Mouse (Mus musculus): ENCODE measurements around the gene Rassf4. TPM values are rescaled to one million over a fixed set of nuclear protein-coding genes. Genes with fewer than 3 reads are reported as not detected.

Rassf4 gene
- polyA plus RNA-seq, 1 experiment: 0.07 TPM

GRCm38 (mm10) chr6:116712062-116712461 lies 38.3 kb upstream of the Rassf4 start:
- no peaks in the 10 kb centered on the region for H3K36me3 ChIP-seq (ENCODE audit: control insufficient read depth)
- H3K27me3 ChIP-seq (ENCODE audit: control insufficient read depth): no peaks in the 10 kb centered on the region
- H3K9me3 ChIP-seq (ENCODE audit: control insufficient read depth, low read length): no peaks in the 10 kb centered on the region
- no peak overlapping the region for H3K4me3 ChIP-seq (replicated peaks)
- no peaks in the 10 kb centered on the region for H3K4me1 ChIP-seq (ENCODE audit: control insufficient read depth)
- no peak for TF ChIP-seq TAL1 (IDR thresholded peaks at IDR 0.05; ENCODE audit: low read length)
- no peak for TF ChIP-seq GATA1 (IDR thresholded peaks at IDR 0.05; ENCODE audit: low read length)

DNA sequence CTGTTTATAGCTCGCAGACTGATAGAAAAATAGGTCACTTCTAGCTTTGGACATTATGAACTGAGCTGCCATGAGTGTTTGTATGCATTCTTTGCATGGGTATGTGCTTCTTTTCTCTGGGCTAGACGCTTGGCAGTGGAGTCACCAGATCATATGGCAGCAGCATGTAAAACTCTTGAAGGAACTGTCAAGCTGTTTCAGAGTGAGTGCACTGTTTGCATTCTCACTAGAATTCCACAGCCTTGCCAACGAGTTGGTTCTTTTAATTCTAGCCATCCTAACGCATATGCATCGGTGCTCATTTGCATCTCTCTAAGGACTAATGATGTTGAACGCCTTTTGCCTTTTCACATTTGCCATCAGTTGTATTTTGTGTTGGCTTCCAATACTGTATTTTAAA lies 30.6 kb upstream of the Rassf4 start:
- Histone ChIP-seq H3K27me3 (ENCODE audit: control insufficient read depth) (no peaks in the 10 kb centered on the region), H3K9me3 (ENCODE audit: control insufficient read depth, low read length) (no peaks in the 10 kb centered on the region), H3K4me3 (replicated peaks) (no peak overlapping the region), H3K36me3 (ENCODE audit: control insufficient read depth) (no peaks in the 10 kb centered on the region), H3K4me1 (ENCODE audit: control insufficient read depth) (no peaks in the 10 kb centered on the region)
- TF ChIP-seq TAL1 (IDR thresholded peaks at IDR 0.05; ENCODE audit: low read length): no peak
- TF ChIP-seq GATA1 (IDR thresholded peaks at IDR 0.05; ENCODE audit: low read length): no peak

GRCm38 (mm10) chr6:116700821-116701220 lies 27.1 kb upstream of the Rassf4 start:
- no peaks in the 10 kb centered on the region for H3K36me3 ChIP-seq (ENCODE audit: control insufficient read depth)
- TF ChIP-seq TAL1 (IDR thresholded peaks at IDR 0.05; ENCODE audit: low read length): no peak
- no peak for TF ChIP-seq GATA1 (IDR thresholded peaks at IDR 0.05; ENCODE audit: low read length)
- H3K4me1 ChIP-seq (ENCODE audit: control insufficient read depth): no peaks in the 10 kb centered on the region
- H3K27me3 ChIP-seq (ENCODE audit: control insufficient read depth): no peaks in the 10 kb centered on the region
- no peaks in the 10 kb centered on the region for H3K9me3 ChIP-seq (ENCODE audit: control insufficient read depth, low read length)
- no peak overlapping the region for H3K4me3 ChIP-seq (replicated peaks)

- Histone ChIP-seq H3K9me3 (ENCODE audit: control insufficient read depth, low read length) (no peaks in the 10 kb centered on the region), H3K4me3 (replicated peaks) (no peak overlapping the region)
Measured at GRCm38 (mm10) chr6:116697896-116698425, 24.2 kb upstream of the Rassf4 start.

GRCm38 (mm10) chr6:116697413-116697812 lies 23.7 kb upstream of the Rassf4 start:
- Histone ChIP-seq H3K27me3 (ENCODE audit: control insufficient read depth) (no peaks in the 10 kb centered on the region), H3K36me3 (ENCODE audit: control insufficient read depth) (no peaks in the 10 kb centered on the region), H3K4me3 (replicated peaks) (no peak overlapping the region), H3K9me3 (ENCODE audit: control insufficient read depth, low read length) (no peaks in the 10 kb centered on the region), H3K4me1 (ENCODE audit: control insufficient read depth) (no peaks in the 10 kb centered on the region)
- TF ChIP-seq GATA1 (IDR thresholded peaks at IDR 0.05; ENCODE audit: low read length) (no peak), TAL1 (IDR thresholded peaks at IDR 0.05; ENCODE audit: low read length) (no peak)

More at GRCm38 (mm10) chr6:116697896-116698425, 24.2 kb upstream of the Rassf4 start:
- TF ChIP-seq GATA1 (IDR thresholded peaks at IDR 0.05; ENCODE audit: low read length): no peak
- no peak for TF ChIP-seq TAL1 (IDR thresholded peaks at IDR 0.05; ENCODE audit: low read length)
- no peaks in the 10 kb centered on the region for H3K4me1 ChIP-seq (ENCODE audit: control insufficient read depth)
- H3K27me3 ChIP-seq (ENCODE audit: control insufficient read depth): no peaks in the 10 kb centered on the region
- H3K36me3 ChIP-seq (ENCODE audit: control insufficient read depth): no peaks in the 10 kb centered on the region

DNA sequence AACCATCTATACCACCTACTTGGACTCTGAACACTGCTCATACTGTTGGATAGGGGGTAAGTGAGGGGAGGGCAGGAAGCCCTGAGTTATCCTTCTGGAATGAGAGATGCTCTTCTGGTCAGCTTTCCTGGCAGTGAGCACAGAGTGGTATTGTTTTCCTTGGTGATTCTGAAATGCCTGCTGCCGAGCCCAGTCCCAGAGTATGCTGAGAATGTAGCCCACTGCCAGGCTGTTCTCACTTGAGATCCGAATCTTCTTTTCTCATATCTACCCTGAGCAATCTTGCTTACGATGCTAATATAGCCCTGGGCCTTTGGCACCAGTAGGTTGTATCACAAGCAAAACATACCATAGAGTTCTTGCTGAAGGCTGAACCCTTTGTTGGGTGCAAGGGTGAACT lies 20.6 kb upstream of the Rassf4 start:
- Histone ChIP-seq H3K36me3 (ENCODE audit: control insufficient read depth) (no peaks in the 10 kb centered on the region), H3K27me3 (ENCODE audit: control insufficient read depth) (no peaks in the 10 kb centered on the region), H3K4me1 (ENCODE audit: control insufficient read depth) (no peaks in the 10 kb centered on the region), H3K9me3 (ENCODE audit: control insufficient read depth, low read length) (no peaks in the 10 kb centered on the region), H3K4me3 (replicated peaks) (no peak overlapping the region)
- TF ChIP-seq TAL1 (IDR thresholded peaks at IDR 0.05; ENCODE audit: low read length) (no peak), GATA1 (IDR thresholded peaks at IDR 0.05; ENCODE audit: low read length) (no peak)

DNA sequence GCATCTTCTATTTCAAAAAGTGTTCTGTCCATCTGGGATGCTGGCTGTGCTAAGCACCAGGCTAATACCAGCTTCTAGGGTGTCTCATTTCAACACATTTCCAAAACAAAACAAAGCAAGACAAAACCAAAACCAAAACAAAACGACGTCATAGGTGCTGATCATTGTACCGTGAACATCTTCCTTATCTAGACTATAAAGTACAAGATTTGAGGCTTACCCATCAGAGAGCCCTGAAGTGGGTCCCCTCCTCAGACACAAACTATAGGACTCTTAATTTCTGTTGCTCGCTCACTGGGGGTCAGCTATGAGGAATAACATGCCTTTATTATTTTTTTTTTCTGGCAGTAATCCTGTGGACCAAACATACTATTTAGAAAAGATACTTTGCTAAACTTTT lies 19.9 kb upstream of the Rassf4 start:
- Histone ChIP-seq H3K4me3 (replicated peaks) (no peak overlapping the region), H3K27me3 (ENCODE audit: control insufficient read depth) (no peaks in the 10 kb centered on the region), H3K9me3 (ENCODE audit: control insufficient read depth, low read length) (no peaks in the 10 kb centered on the region), H3K4me1 (ENCODE audit: control insufficient read depth) (no peaks in the 10 kb centered on the region), H3K36me3 (ENCODE audit: control insufficient read depth) (no peaks in the 10 kb centered on the region)
- TF ChIP-seq TAL1 (IDR thresholded peaks at IDR 0.05; ENCODE audit: low read length): no peak
- no peak for TF ChIP-seq GATA1 (IDR thresholded peaks at IDR 0.05; ENCODE audit: low read length)

- Histone ChIP-seq H3K9me3 (ENCODE audit: control insufficient read depth, low read length) (no peaks in the 10 kb centered on the region), H3K4me1 (ENCODE audit: control insufficient read depth) (no peaks in the 10 kb centered on the region), H3K36me3 (ENCODE audit: control insufficient read depth) (no peaks in the 10 kb centered on the region), H3K4me3 (replicated peaks) (no peak overlapping the region), H3K27me3 (ENCODE audit: control insufficient read depth) (no peaks in the 10 kb centered on the region)
- TF ChIP-seq TAL1 (IDR thresholded peaks at IDR 0.05; ENCODE audit: low read length) (no peak), GATA1 (IDR thresholded peaks at IDR 0.05; ENCODE audit: low read length) (no peak)
Measured at GRCm38 (mm10) chr6:116682317-116682716, 8.6 kb upstream of the Rassf4 start.

DNA sequence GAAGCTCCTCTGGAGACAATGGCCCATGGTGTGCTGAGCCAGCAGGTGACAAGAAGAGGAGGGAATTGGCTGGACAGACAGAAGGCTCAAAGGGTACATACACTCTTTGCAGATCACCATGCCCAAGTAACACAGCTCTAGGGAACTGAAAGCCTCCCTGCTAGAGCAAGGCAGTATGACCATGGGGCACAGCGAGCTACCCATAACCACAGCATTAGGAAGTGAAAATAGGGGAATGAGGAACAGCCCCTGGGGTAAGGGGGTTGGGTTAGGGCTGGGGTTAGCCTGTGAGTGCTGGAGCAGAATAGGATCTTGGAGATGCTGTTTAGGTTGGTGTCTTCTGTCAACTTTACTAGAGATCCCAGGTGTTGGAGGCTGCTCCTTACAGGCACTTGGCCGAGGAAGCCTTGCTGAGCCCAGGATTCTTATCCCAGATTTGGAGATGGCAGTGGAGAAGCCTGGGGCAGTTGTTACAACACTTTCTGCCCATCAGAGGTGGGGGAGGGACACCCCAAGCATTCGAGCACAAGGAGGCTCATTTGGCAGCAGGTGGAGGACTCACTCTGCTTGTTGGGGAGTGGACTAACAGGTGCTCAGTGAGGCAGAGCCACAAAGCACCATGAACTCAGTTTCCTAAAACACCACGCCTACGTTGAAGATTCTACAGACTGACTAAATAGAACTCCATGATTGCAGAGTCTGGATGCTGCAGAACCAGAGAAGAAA lies 6.0 kb upstream of the Rassf4 start:
- TF ChIP-seq GATA1 (IDR thresholded peaks at IDR 0.05; ENCODE audit: low read length) (no peak), TAL1 (IDR thresholded peaks at IDR 0.05; ENCODE audit: low read length) (no peak)
- H3K27me3 ChIP-seq (ENCODE audit: control insufficient read depth): no peaks in the 10 kb centered on the region

More for the DNA sequence above, 6.0 kb upstream of the Rassf4 start:
- H3K9me3 ChIP-seq (ENCODE audit: control insufficient read depth, low read length): no peaks in the 10 kb centered on the region
- H3K4me1 ChIP-seq (ENCODE audit: control insufficient read depth): peaks cover 2% of the 10 kb centered on the region
- no peaks in the 10 kb centered on the region for H3K36me3 ChIP-seq (ENCODE audit: control insufficient read depth)
- no peak overlapping the region for H3K4me3 ChIP-seq (replicated peaks)

All from erythroblast, embryonic 14.5 days (primary cell).